Mouse (Mus musculus): ENCODE data around the gene Hlcs. TPM values are rescaled to one million over a fixed set of nuclear protein-coding genes. Genes with fewer than 3 reads are reported as not detected.

Gene Hlcs
- polyA plus RNA-seq, 1 experiment from 2014 or later: 7.9 TPM

DNA sequence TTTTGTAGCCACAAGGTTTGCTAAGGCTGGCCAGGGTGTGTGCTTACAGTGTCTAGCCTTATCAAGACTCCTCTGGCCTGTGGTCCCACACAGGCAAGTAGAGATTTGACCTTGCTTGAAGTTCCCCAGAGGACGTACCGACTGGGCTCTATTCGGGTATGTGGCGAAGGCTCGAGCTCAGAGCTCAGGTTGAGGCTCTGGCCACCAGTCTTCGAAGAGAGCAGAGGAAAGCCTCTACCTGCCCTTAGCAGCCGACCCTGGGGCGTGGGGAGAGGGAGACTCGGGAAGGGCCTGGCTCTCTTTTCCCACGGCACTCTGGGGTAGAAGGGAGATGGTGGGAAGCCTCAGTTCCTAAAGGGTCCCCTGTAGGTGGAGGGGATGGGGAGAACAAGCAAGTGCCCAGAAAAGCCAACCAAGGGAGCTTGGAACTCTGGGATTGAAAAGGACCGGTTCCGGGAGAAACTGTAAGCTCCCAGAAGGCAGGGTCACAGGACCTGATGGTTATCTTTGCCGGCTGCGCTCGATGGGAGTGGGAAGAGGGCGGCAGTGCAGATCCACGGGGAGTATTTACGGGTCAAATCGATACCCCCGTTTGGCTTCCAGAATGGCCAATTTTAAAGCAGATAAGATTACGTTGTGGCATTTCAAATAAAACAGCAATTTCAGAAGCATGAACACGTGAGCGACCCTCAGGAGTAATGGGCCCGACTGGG, 220.1 kb downstream of the Hlcs start:
- H3K4me2 ChIP-seq (ENCODE audit: low read length): no peak overlapping the region
- H3K4me3 ChIP-seq (ENCODE audit: low read length): no peak overlapping the region
- no peak overlapping the region for H3K27ac ChIP-seq (ENCODE audit: low read depth, low read length)
- H3K9me3 ChIP-seq (ENCODE audit: control insufficient read depth, low read length): no peaks in the 10 kb centered on the region
- H3K36me3 ChIP-seq (ENCODE audit: control insufficient read depth, insufficient read depth, low read length): no peaks in the 10 kb centered on the region
- H3K9ac ChIP-seq (ENCODE audit: low read depth, low read length): no peak overlapping the region
- ATAC-seq: no peak
- no peaks in the 10 kb centered on the region for H3K4me1 ChIP-seq (ENCODE audit: control insufficient read depth, insufficient read depth, low read depth, low read length)
- peaks cover 75% of the 10 kb centered on the region for H3K27me3 ChIP-seq (replicated peaks; ENCODE audit: control insufficient read depth, insufficient read depth, low read length)
- WGBS: 3% methylated on average over 24 of the region's 24 CpGs

DNA sequence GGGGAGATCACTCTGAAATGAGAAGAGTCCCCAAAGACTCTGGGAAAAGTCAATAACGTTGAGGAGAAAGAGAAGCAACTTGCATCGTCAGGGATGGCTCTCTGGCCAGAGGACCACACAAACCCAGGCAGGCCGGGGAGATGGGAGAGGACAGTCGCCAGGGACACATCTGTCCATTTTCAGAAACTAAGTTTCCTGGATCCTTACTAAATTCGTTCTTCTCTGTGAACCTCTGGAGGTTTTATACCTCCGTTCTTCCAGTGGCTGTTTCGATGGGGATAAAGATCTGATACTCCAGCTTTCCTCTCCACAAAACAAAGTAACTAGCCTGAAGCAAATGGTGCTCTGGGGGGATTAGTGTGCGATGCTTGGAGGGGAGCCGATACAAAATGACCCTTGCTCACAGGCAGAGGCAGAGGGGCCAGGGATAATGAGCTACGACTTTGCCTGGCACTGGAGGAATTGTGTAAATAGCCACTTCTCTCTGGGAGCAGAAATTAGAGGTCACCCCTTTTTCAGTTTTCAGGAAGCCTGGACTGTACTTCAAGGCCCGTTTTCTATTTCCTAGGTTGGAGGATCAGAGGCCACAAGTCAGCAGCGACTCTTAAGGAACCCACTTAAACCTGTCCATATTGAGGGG, 220.7 kb downstream of the Hlcs start:
- WGBS: 2% methylated on average over 12 of the region's 12 CpGs
- H3K27ac ChIP-seq (ENCODE audit: low read depth, low read length): no peak overlapping the region
- no peaks in the 10 kb centered on the region for H3K9me3 ChIP-seq (ENCODE audit: control insufficient read depth, low read length)
- no peak overlapping the region for H3K4me3 ChIP-seq (ENCODE audit: low read length)
- peaks cover 73% of the 10 kb centered on the region for H3K27me3 ChIP-seq (replicated peaks; ENCODE audit: control insufficient read depth, insufficient read depth, low read length)
- no peak for ATAC-seq
- no peak overlapping the region for H3K4me2 ChIP-seq (ENCODE audit: low read length)
- H3K9ac ChIP-seq (ENCODE audit: low read depth, low read length): no peak overlapping the region
- H3K4me1 ChIP-seq (ENCODE audit: control insufficient read depth, insufficient read depth, low read depth, low read length): no peaks in the 10 kb centered on the region
- H3K36me3 ChIP-seq (ENCODE audit: control insufficient read depth, insufficient read depth, low read length): no peaks in the 10 kb centered on the region

- H3K27ac ChIP-seq (ENCODE audit: low read depth, low read length): no peak overlapping the region
- H3K4me1 ChIP-seq (ENCODE audit: control insufficient read depth, insufficient read depth, low read depth, low read length): peaks cover 5% of the 10 kb centered on the region; the same call in 1 of the 2 replicates
- H3K4me3 ChIP-seq (ENCODE audit: low read length): no peak overlapping the region
- H3K9ac ChIP-seq (ENCODE audit: low read depth, low read length): no peak overlapping the region
- no peak overlapping the region for H3K4me2 ChIP-seq (ENCODE audit: low read length)
- peaks cover 70% of the 10 kb centered on the region for H3K27me3 ChIP-seq (replicated peaks; ENCODE audit: control insufficient read depth, insufficient read depth, low read length)
- no peaks in the 10 kb centered on the region for H3K9me3 ChIP-seq (ENCODE audit: control insufficient read depth, low read length)
- no peak for ATAC-seq
- WGBS: 3% methylated on average over 14 of the region's 14 CpGs
- no peaks in the 10 kb centered on the region for H3K36me3 ChIP-seq (ENCODE audit: control insufficient read depth, insufficient read depth, low read length)
These were observed 224.3 kb downstream of the Hlcs start for GRCm38 (mm10) chr16:94088819-94089692.

DNA sequence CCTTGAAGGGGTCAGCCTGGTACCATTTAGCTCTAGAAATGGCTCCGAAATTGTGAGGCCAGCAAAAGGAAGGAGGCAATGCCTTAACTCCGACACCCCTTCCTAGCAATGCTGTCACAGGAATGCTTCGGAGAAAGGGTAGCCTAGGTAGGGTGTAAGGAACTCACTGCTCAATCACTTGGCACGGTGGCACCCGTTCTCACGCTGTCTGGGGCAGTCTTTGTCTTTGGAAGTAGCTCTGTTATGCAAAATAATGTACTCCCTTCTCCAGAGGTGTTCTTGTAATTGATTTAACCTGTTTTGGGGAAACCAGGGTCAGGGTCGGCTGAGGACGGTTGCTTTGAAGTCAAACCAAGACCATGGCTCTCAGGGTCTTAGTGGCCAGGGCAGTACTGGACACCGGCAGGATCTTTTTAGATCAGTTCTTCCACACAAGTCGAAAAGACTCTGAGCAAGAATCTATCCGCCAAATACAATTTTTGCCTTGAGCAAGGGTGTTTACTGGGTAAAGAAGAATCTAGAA, 225.1 kb downstream of the Hlcs start:
- H3K36me3 ChIP-seq (ENCODE audit: control insufficient read depth, insufficient read depth, low read length): no peaks in the 10 kb centered on the region
- ATAC-seq: no peak
- H3K9ac ChIP-seq (ENCODE audit: low read depth, low read length): no peak overlapping the region
- peaks cover 69% of the 10 kb centered on the region for H3K27me3 ChIP-seq (replicated peaks; ENCODE audit: control insufficient read depth, insufficient read depth, low read length)
- H3K27ac ChIP-seq (ENCODE audit: low read depth, low read length): no peak overlapping the region
- WGBS: 2% methylated on average over 11 of the region's 11 CpGs
- H3K4me1 ChIP-seq (ENCODE audit: control insufficient read depth, insufficient read depth, low read depth, low read length): peaks cover 5% of the 10 kb centered on the region; the same call in 1 of the 2 replicates
- H3K9me3 ChIP-seq (ENCODE audit: control insufficient read depth, low read length): no peaks in the 10 kb centered on the region
- H3K4me3 ChIP-seq (ENCODE audit: low read length): no peak overlapping the region
- no peak overlapping the region for H3K4me2 ChIP-seq (ENCODE audit: low read length)

- Histone ChIP-seq H3K36me3 (ENCODE audit: control insufficient read depth, insufficient read depth, low read length) (no peaks in the 10 kb centered on the region), H3K27ac (ENCODE audit: low read depth, low read length) (no peak overlapping the region), H3K4me2 (ENCODE audit: low read length) (no peak overlapping the region), H3K9ac (ENCODE audit: low read depth, low read length) (no peak overlapping the region), H3K4me3 (ENCODE audit: low read length) (no peak overlapping the region), H3K27me3 (replicated peaks; ENCODE audit: control insufficient read depth, insufficient read depth, low read length) (peaks cover 67% of the 10 kb centered on the region), H3K4me1 (ENCODE audit: control insufficient read depth, insufficient read depth, low read depth, low read length) (peaks cover 5% of the 10 kb centered on the region; the same call in 1 of the 2 replicates), H3K9me3 (ENCODE audit: control insufficient read depth, low read length) (no peaks in the 10 kb centered on the region)
- ATAC-seq: no peak
- 3% methylated on average over 16 of the region's 16 CpGs for WGBS
These were observed 225.7 kb downstream of the Hlcs start for GRCm38 (mm10) chr16:94087570-94088225.

DNA sequence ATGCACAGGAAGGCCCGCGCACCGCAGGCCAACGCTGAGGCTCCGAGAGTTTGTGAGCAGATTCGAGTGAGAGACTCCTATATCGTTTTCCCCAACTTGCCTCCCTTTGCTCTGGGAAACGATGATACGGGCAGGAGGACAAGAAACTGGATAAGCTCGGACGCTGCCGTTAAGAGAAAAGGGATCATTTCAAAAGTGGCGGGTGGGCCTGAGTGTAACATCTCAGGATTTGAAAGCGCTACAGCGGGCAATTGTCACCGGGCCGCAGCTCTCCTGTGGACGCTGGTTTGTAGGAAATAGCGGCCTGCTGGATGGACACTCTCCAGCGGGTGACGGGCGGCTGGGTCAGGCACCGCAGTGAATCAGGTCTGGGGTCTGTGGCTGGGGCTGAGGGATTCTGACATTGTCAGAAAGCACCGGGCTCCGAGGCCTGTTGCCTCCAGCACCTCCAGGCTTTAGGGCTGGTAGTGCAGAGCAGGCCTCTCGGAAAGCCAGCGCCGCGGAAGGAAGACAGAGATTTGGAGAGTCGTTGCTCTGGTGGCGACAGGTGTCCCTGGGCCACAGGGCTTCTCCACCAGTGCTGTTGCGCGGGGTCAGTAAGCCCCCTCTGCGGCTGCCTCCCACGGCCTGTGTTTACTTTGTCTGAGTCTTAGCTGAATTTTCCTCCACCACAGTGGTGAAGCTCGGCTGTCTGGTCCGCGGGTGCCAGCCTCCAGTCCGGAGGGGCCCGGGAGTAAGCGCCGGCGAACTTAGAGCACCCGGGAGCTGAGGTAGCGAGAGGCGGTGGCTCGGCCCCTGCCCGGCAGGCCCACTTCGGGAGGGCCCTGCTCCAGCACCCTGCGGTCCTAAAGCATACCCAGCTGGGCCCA, 226.4 kb downstream of the Hlcs start:
- H3K4me2 ChIP-seq (ENCODE audit: low read length): no peak overlapping the region
- H3K4me1 ChIP-seq (ENCODE audit: control insufficient read depth, insufficient read depth, low read depth, low read length): peaks cover 5% of the 10 kb centered on the region; the same call in 1 of the 2 replicates
- no peaks in the 10 kb centered on the region for H3K36me3 ChIP-seq (ENCODE audit: control insufficient read depth, insufficient read depth, low read length)
- ATAC-seq: no peak
- peaks cover 67% of the 10 kb centered on the region for H3K27me3 ChIP-seq (replicated peaks; ENCODE audit: control insufficient read depth, insufficient read depth, low read length)
- no peak overlapping the region for H3K9ac ChIP-seq (ENCODE audit: low read depth, low read length)
- no peaks in the 10 kb centered on the region for H3K9me3 ChIP-seq (ENCODE audit: control insufficient read depth, low read length)
- no peak overlapping the region for H3K4me3 ChIP-seq (ENCODE audit: low read length)
- WGBS: 3% methylated on average over 50 of the region's 50 CpGs
- H3K27ac ChIP-seq (ENCODE audit: low read depth, low read length): no peak overlapping the region

DNA sequence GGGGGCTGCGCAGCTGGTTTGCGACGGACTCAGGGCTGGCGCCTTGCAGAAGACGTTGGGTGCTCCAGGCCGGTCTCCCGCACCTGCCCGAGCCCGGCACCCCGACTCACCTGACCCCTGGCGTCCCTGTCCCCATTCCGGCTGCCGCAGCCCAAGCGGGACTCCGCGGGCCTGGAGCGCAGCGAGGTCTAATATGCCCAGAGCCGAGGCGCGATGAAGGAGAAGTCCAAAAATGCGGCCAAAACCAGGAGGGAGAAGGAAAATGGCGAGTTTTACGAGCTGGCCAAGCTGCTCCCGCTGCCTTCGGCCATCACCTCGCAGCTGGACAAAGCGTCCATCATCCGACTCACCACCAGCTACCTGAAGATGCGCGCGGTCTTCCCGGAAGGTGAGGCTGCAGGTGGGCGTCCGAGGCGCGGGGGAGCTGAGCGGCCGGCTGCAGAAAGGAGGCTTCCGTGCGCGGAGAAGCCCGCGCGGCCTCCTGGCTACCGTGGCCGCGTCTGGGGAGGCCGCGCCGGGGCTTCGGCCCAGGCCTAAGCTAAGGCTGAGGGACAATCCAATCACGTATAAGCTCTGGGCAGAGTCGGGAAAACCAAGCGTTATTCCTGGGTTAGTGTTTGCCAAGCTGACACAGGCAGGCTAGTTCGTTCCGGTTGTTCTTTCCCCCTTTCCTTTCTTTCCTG, 227.6 kb downstream of the Hlcs start:
- H3K27me3 ChIP-seq (replicated peaks; ENCODE audit: control insufficient read depth, insufficient read depth, low read length): peaks cover 66% of the 10 kb centered on the region
- no peaks in the 10 kb centered on the region for H3K9me3 ChIP-seq (ENCODE audit: control insufficient read depth, low read length)
- H3K4me3 ChIP-seq (ENCODE audit: low read length): no peak overlapping the region
- WGBS: under 1% methylated on average over 51 of the region's 57 CpGs
- no peak for ATAC-seq
- H3K4me2 ChIP-seq (ENCODE audit: low read length): no peak overlapping the region; the same call in 1 of the 2 replicates
- peaks cover 5% of the 10 kb centered on the region; the same call in 1 of the 2 replicates for H3K4me1 ChIP-seq (ENCODE audit: control insufficient read depth, insufficient read depth, low read depth, low read length)
- no peak overlapping the region for H3K9ac ChIP-seq (ENCODE audit: low read depth, low read length)
- H3K27ac ChIP-seq (ENCODE audit: low read depth, low read length): no peak overlapping the region
- H3K36me3 ChIP-seq (ENCODE audit: control insufficient read depth, insufficient read depth, low read length): no peaks in the 10 kb centered on the region

Measured in hindbrain, embryonic 16.5 days (tissue).